ENCODE assay signal across 22 mouse cellular contexts in genomic region chr4:149744119-149744518, GRCm38 (mm10). TPM values are rescaled to one million over a fixed set of nuclear protein-coding genes. Genes with fewer than 3 reads are reported as not detected.
DNase-seq lines count a peak whose midpoint lies in the region; ATAC-seq lines count a peak whose summit lies in the region.
"Had no signal": no experiment of that assay in that cellular context is flagged by ENCODE, and none has a peak within 500 bp of the region (broad histone marks: within the 10 kb centered on the region; RNA-seq: fewer than 3 reads in every experiment).

No protein-coding gene starts in this region.

- H3K36me3 ChIP-seq in forebrain, embryonic 11.5 days (ENCODE audit: control insufficient read depth, insufficient read depth, low read length): peaks cover 3% of the 10 kb centered on the region; the same call in 1 of the 2 replicates
- peaks cover 11% of the 10 kb centered on the region; the same call in 1 of the 2 replicates for H3K36me3 ChIP-seq in forebrain, embryonic 15.5 days
- peaks cover 19% of the 10 kb centered on the region; the same call in 1 of the 2 replicates for H3K36me3 ChIP-seq in kidney, embryonic 14.5 days (ENCODE audit: control insufficient read depth, insufficient read depth, low read length)
- peaks cover 22% of the 10 kb centered on the region for H3K36me3 ChIP-seq in kidney, embryonic 16.5 days (ENCODE audit: insufficient read depth, low read length)

- H3K4me3 ChIP-seq in forebrain, embryonic 11.5 days (ENCODE audit: low read depth, low read length): no peak overlapping the region
- no peak overlapping the region for H3K4me3 ChIP-seq in forebrain, embryonic 15.5 days
- no peak overlapping the region for H3K4me3 ChIP-seq in kidney, embryonic 14.5 days (ENCODE audit: low read length)
- H3K4me3 ChIP-seq in kidney, embryonic 16.5 days (ENCODE audit: low read length): no peak overlapping the region
- H3K4me3 ChIP-seq: embryonic facial prominence, embryonic 10.5 days; embryonic facial prominence, embryonic 12.5 days; forebrain, embryonic 12.5 days had no signal

- peak; percentile 33 for DNase-seq in forebrain, embryonic 11.5 days (ENCODE audit: low spot score)
- no peak for DNase-seq in kidney, adult 18-20 months
- DNase-seq in kidney, adult 8-10 months: no peak
- no peak for DNase-seq in lung, postnatal 36 days
- DNase-seq: adrenal gland, adult 8-10 months; adrenal gland, postnatal 14 days; adrenal gland, postnatal 36 days; cerebellum, adult 11-12 months; cerebellum, adult 2 months; cerebellum, adult 9-10 months; cerebellum, postnatal 10 days; forebrain, postnatal 0 days had no signal

- ATAC-seq in forebrain, embryonic 11.5 days (replicated peaks; ENCODE audit: low FRiP score): no peak
- no peak for ATAC-seq in forebrain, embryonic 15.5 days (replicated peaks)
- 0 out of 2 replicates have a peak, but pooled peaks have one; percentile 41 for ATAC-seq in kidney, embryonic 14.5 days (ENCODE audit: low FRiP score, low TSS enrichment)
- peak; percentile 70; the same call in 1 of the 2 replicates for ATAC-seq in kidney, embryonic 16.5 days (ENCODE audit: low FRiP score, low TSS enrichment)
- ATAC-seq: activated CD4-positive, CD25-positive, alpha-beta regulatory T cell, adult 4 months; forebrain, embryonic 14.5 days; forebrain, postnatal 0 days; Patski had no signal

- no peaks in the 10 kb centered on the region for H3K4me1 ChIP-seq in forebrain, embryonic 11.5 days (replicated peaks; ENCODE audit: control insufficient read depth, insufficient read depth, low read length)
- H3K4me1 ChIP-seq in forebrain, embryonic 15.5 days: no peaks in the 10 kb centered on the region
- H3K4me1 ChIP-seq in kidney, embryonic 14.5 days (ENCODE audit: control insufficient read depth, insufficient read depth, low read length): no peaks in the 10 kb centered on the region
- no peaks in the 10 kb centered on the region for H3K4me1 ChIP-seq in kidney, embryonic 16.5 days (ENCODE audit: insufficient read depth, low read length)
- H3K4me1 ChIP-seq: embryonic facial prominence, embryonic 12.5 days; forebrain, embryonic 12.5 days had no signal

- 93% methylated on average over 7 of the region's 7 CpGs for WGBS in forebrain, embryonic 11.5 days
- 84% methylated on average over 7 of the region's 7 CpGs for WGBS in forebrain, embryonic 15.5 days
- 56% methylated on average over 7 of the region's 7 CpGs for WGBS in kidney, embryonic 14.5 days
- WGBS in kidney, embryonic 16.5 days: 46% methylated on average over 7 of the region's 7 CpGs

- H3K9me3 ChIP-seq in forebrain, embryonic 11.5 days (ENCODE audit: control insufficient read depth, low read length): no peaks in the 10 kb centered on the region
- H3K9me3 ChIP-seq in forebrain, embryonic 15.5 days: no peaks in the 10 kb centered on the region
- H3K9me3 ChIP-seq in kidney, embryonic 14.5 days (ENCODE audit: control insufficient read depth, low read length): no peaks in the 10 kb centered on the region
- no peaks in the 10 kb centered on the region for H3K9me3 ChIP-seq in kidney, embryonic 16.5 days (ENCODE audit: low read length)
- H3K9me3 ChIP-seq: embryonic facial prominence, embryonic 10.5 days; embryonic facial prominence, embryonic 12.5 days; forebrain, embryonic 12.5 days; G1E had no signal

- no peak overlapping the region for H3K9ac ChIP-seq in forebrain, embryonic 11.5 days (ENCODE audit: low read length)
- H3K9ac ChIP-seq in forebrain, embryonic 15.5 days (replicated peaks): no peak overlapping the region
- H3K9ac ChIP-seq in kidney, embryonic 14.5 days (ENCODE audit: low read depth, low read length): no peak overlapping the region
- no peak overlapping the region for H3K9ac ChIP-seq in kidney, embryonic 16.5 days (replicated peaks; ENCODE audit: low read length)
- H3K9ac ChIP-seq: embryonic facial prominence, embryonic 12.5 days; forebrain, embryonic 12.5 days; forebrain, postnatal 0 days had no signal

- no peak overlapping the region for H3K27ac ChIP-seq in forebrain, embryonic 11.5 days (ENCODE audit: low read depth, low read length)
- no peak overlapping the region for H3K27ac ChIP-seq in forebrain, embryonic 15.5 days (replicated peaks)
- no peak overlapping the region for H3K27ac ChIP-seq in kidney, embryonic 14.5 days (ENCODE audit: low read depth, low read length)
- H3K27ac ChIP-seq in kidney, embryonic 16.5 days (ENCODE audit: low read length): no peak overlapping the region
- H3K27ac ChIP-seq: embryonic facial prominence, embryonic 10.5 days; embryonic facial prominence, embryonic 12.5 days; forebrain, embryonic 12.5 days had no signal

- H3K4me2 ChIP-seq in forebrain, embryonic 11.5 days (ENCODE audit: low read depth, low read length, severe bottlenecking): no peak overlapping the region
- H3K4me2 ChIP-seq in forebrain, embryonic 15.5 days (replicated peaks): no peak overlapping the region
- no peak overlapping the region for H3K4me2 ChIP-seq in kidney, embryonic 14.5 days (replicated peaks; ENCODE audit: low read depth, low read length)
- no peak overlapping the region for H3K4me2 ChIP-seq in kidney, embryonic 16.5 days (replicated peaks; ENCODE audit: low read depth, low read length)
- H3K4me2 ChIP-seq: embryonic facial prominence, embryonic 12.5 days; forebrain, embryonic 12.5 days had no signal

- H3K27me3 ChIP-seq in forebrain, embryonic 11.5 days (ENCODE audit: control insufficient read depth, insufficient read depth, low read length): no peaks in the 10 kb centered on the region
- no peaks in the 10 kb centered on the region for H3K27me3 ChIP-seq in forebrain, embryonic 15.5 days
- no peaks in the 10 kb centered on the region for H3K27me3 ChIP-seq in kidney, embryonic 14.5 days (ENCODE audit: control insufficient read depth, insufficient read depth, low read length)
- H3K27me3 ChIP-seq in kidney, embryonic 16.5 days (ENCODE audit: insufficient read depth, low read length): no peaks in the 10 kb centered on the region
- H3K27me3 ChIP-seq: embryonic facial prominence, embryonic 12.5 days; forebrain, embryonic 12.5 days; Patski had no signal

RNA-seq across cellular contexts. Expression of gene Tmem201, which starts 6.3 kb away (rescaled TPM):
- polyA plus RNA-seq in forebrain, embryonic 11.5 days (2014; fragmentation: Nextera tagmentation; extraction: Ambion mirVana): 25.1 and 26.3 TPM in 2 replicates
- polyA plus RNA-seq in forebrain, embryonic 15.5 days (2015; fragmentation: Nextera tagmentation; extraction: Ambion mirVana): 39.8 and 40.8 TPM in 2 replicates
- polyA plus RNA-seq in kidney, embryonic 14.5 days (2014; fragmentation: Nextera tagmentation; extraction: Ambion mirVana): 28.3 and 29.1 TPM in 2 replicates
- 39.2 and 41.8 TPM in 2 replicates for polyA plus RNA-seq in kidney, embryonic 16.5 days (2015; fragmentation: Nextera tagmentation; extraction: Ambion mirVana)

RNA-seq across cellular contexts. Expression of gene Slc25a33, which starts 30.0 kb away (rescaled TPM):
- 12.0 and 12.2 TPM in 2 replicates for polyA plus RNA-seq in forebrain, embryonic 11.5 days (2014; fragmentation: Nextera tagmentation; extraction: Ambion mirVana)
- polyA plus RNA-seq in forebrain, embryonic 15.5 days (2015; fragmentation: Nextera tagmentation; extraction: Ambion mirVana): 21.8 and 22.6 TPM in 2 replicates
- polyA plus RNA-seq in kidney, embryonic 14.5 days (2014; fragmentation: Nextera tagmentation; extraction: Ambion mirVana): 15.5 and 19.3 TPM in 2 replicates
- polyA plus RNA-seq in kidney, embryonic 16.5 days (2015; fragmentation: Nextera tagmentation; extraction: Ambion mirVana): 13.9 and 14.2 TPM in 2 replicates

RNA-seq across cellular contexts. Expression of gene Pik3cd, which starts 41.7 kb away (rescaled TPM):
- 6.3 and 7.0 TPM in 2 replicates for polyA plus RNA-seq in forebrain, embryonic 11.5 days (2014; fragmentation: Nextera tagmentation; extraction: Ambion mirVana)
- polyA plus RNA-seq in forebrain, embryonic 15.5 days (2015; fragmentation: Nextera tagmentation; extraction: Ambion mirVana): 16.5 and 18.2 TPM in 2 replicates
- 1.8 and 5.5 TPM in 2 replicates for polyA plus RNA-seq in kidney, embryonic 14.5 days (2014; fragmentation: Nextera tagmentation; extraction: Ambion mirVana)
- 4.5 and 4.7 TPM in 2 replicates for polyA plus RNA-seq in kidney, embryonic 16.5 days (2015; fragmentation: Nextera tagmentation; extraction: Ambion mirVana)

Comparison
In these comparisons a context has a peak if more than half of its experiments do, and no peak if none do; other contexts are left out.
1. ATAC-seq: peak in kidney, embryonic 14.5 days (single experiment) and kidney, embryonic 16.5 days (single experiment); none in forebrain, embryonic 11.5 days (single experiment) and forebrain, embryonic 15.5 days (single experiment).